ENCODE assay signal across 28 mouse cellular contexts in the genomic region with DNA sequence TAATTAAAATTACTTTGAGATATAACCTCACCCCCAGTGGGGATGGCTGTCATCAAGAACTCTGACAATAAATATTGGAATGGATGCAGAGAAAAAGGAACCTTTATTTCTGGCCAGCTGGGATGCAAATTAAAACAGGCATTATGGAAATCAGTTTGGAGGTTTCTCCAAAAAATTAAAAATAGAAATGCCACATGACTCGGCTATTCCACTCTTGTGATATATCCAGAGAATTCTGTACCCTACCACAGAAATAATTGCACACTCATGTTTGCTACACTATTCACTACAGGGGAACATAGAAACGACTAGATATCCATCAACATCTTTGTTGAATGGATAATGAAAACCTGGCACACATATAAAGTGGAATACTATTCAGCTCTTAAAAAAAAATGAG.
"Had no signal": no experiment of that assay in that cellular context is flagged by ENCODE, and none has a peak within 500 bp of the region (broad histone marks: within the 10 kb centered on the region; RNA-seq: fewer than 3 reads in every experiment).

No protein-coding gene starts in this region.

- H3K4me3 ChIP-seq: gastrocnemius, adult 2 months; heart, embryonic 10.5 days; heart, embryonic 12.5 days; hindbrain, embryonic 10.5 days; hindbrain, embryonic 12.5 days; intestine, embryonic 15.5 days; left cerebral cortex, adult 2 months; limb, embryonic 10.5 days; limb, embryonic 12.5 days; liver, embryonic 13.5 days; liver, embryonic 15.5 days had no signal

- H3K9ac ChIP-seq: heart, embryonic 12.5 days; hindbrain, embryonic 12.5 days; hindbrain, embryonic 14.5 days; intestine, embryonic 15.5 days; limb, embryonic 12.5 days; liver, embryonic 13.5 days; liver, embryonic 15.5 days; liver, postnatal 0 days had no signal

- ATAC-seq: hindbrain, embryonic 16.5 days; inflammation-experienced regulatory T-cells, adult 6 months; intestine, embryonic 15.5 days; intestine, postnatal 0 days; liver, postnatal 0 days had no signal

- H3K36me3 ChIP-seq: heart, embryonic 10.5 days; heart, embryonic 12.5 days; hindbrain, embryonic 10.5 days; hindbrain, embryonic 12.5 days; intestine, embryonic 15.5 days; limb, embryonic 10.5 days; limb, embryonic 12.5 days; liver, embryonic 13.5 days; liver, embryonic 15.5 days had no signal

- H3K27ac ChIP-seq: gastrocnemius, adult 2 months; heart, embryonic 10.5 days; hindbrain, embryonic 10.5 days; hindbrain, embryonic 12.5 days; hindbrain, embryonic 14.5 days; intestine, embryonic 15.5 days; left cerebral cortex, adult 2 months; limb, embryonic 10.5 days; limb, embryonic 12.5 days; liver, embryonic 13.5 days; liver, embryonic 15.5 days had no signal

- DNase-seq: gastrocnemius, adult 2 months; gastrocnemius, postnatal 10 days; gastrocnemius, postnatal 25 days; heart, postnatal 10 days; heart, postnatal 4 days; kidney, adult 18-20 months; kidney, adult 8-10 months; kidney, postnatal 10 days; kidney, postnatal 36 days; layer of hippocampus, adult 9-11 months; layer of hippocampus, postnatal 36 days; liver; liver, embryonic 13.5 days; liver, postnatal 0 days had no signal

- H3K9me3 ChIP-seq: heart, embryonic 10.5 days; heart, embryonic 12.5 days; hindbrain, embryonic 10.5 days; hindbrain, embryonic 12.5 days; intestine, embryonic 15.5 days; limb, embryonic 10.5 days; limb, embryonic 12.5 days; liver, embryonic 13.5 days; liver, embryonic 15.5 days had no signal

- H3K4me1 ChIP-seq: hindbrain, embryonic 12.5 days; liver, embryonic 13.5 days; liver, embryonic 15.5 days had no signal

- H3K4me2 ChIP-seq: heart, embryonic 12.5 days; hindbrain, embryonic 12.5 days; hindbrain, embryonic 14.5 days; intestine, embryonic 15.5 days; limb, embryonic 12.5 days; liver, embryonic 11.5 days; liver, embryonic 13.5 days; liver, embryonic 15.5 days had no signal

- H3K27me3 ChIP-seq: heart, embryonic 12.5 days; hindbrain, embryonic 12.5 days; intestine, embryonic 15.5 days; limb, embryonic 12.5 days; liver, embryonic 15.5 days had no signal
